ENCODE assay signal across 21 mouse cellular contexts in genomic region chr19:41606208-41606987, GRCm38 (mm10). TPM values are rescaled to one million over a fixed set of nuclear protein-coding genes. Genes with fewer than 3 reads are reported as not detected.
DNase-seq lines count a peak whose midpoint lies in the region; TF ChIP-seq lines count a peak whose summit lies in the region.
"Had no signal": no experiment of that assay in that cellular context is flagged by ENCODE, and none has a peak within 500 bp of the region (broad histone marks: within the 10 kb centered on the region; RNA-seq: fewer than 3 reads in every experiment).

No protein-coding gene starts in this region.

- intact Hi-C loops in left cerebral cortex, postnatal 4 days (cut with DNase I) = loop anchor here (10.0 kb wide), 1 partner anchor 292 kb away; no protein-coding TSS in a partner anchor

- TF ChIP-seq CTCF in layer of hippocampus, adult 2 months (conservative IDR thresholded peaks at IDR 0.05) = no peak

- in situ Hi-C loops in ES-E14 (cut with MboI; ENCODE audit: low sequenced_read_pairs in 2 of 2, unreplicated experiment in 2 of 2) = no loop called here

- no peaks in the 10 kb centered on the region for H3K36me3 ChIP-seq in ES-E14 (ENCODE audit: control insufficient read depth, insufficient read depth, low read length, poor library complexity, severe bottlenecking)
- H3K36me3 ChIP-seq: embryonic facial prominence, embryonic 12.5 days; heart, embryonic 10.5 days; limb, embryonic 15.5 days; lung, embryonic 15.5 days; stomach, embryonic 15.5 days had no signal

- no peaks in the 10 kb centered on the region for H3K9me3 ChIP-seq in ES-E14 (ENCODE audit: control insufficient read depth, insufficient read depth, low read depth, low read length)
- H3K9me3 ChIP-seq: embryonic facial prominence, embryonic 12.5 days; forebrain, embryonic 15.5 days; heart, embryonic 10.5 days; limb, embryonic 15.5 days; lung, embryonic 15.5 days; midbrain, embryonic 12.5 days; neural tube, embryonic 13.5 days; stomach, embryonic 15.5 days had no signal

- no peak overlapping the region for H3K9ac ChIP-seq in ES-E14 (ENCODE audit: insufficient read depth, low read depth, low read length, poor library complexity, severe bottlenecking)
- H3K9ac ChIP-seq: embryonic facial prominence, embryonic 12.5 days; forebrain, embryonic 15.5 days; limb, embryonic 15.5 days; lung, embryonic 15.5 days; midbrain, embryonic 12.5 days; neural tube, embryonic 13.5 days; stomach, embryonic 15.5 days had no signal

- peak overlapping the region; percentile 23; the same call in 1 of the 2 replicates for H3K27ac ChIP-seq in layer of hippocampus, adult 2 months
- no peak overlapping the region for H3K27ac ChIP-seq in ES-E14 (ENCODE audit: insufficient read depth, low read depth, low read length, poor library complexity, severe bottlenecking)
- H3K27ac ChIP-seq: embryonic facial prominence, embryonic 12.5 days; forebrain, embryonic 15.5 days; heart, embryonic 10.5 days; limb, embryonic 15.5 days; lung, embryonic 15.5 days; midbrain, embryonic 12.5 days; neural tube, embryonic 13.5 days; stomach, embryonic 15.5 days had no signal

- H3K4me1 ChIP-seq in ES-E14 (ENCODE audit: control insufficient read depth in 2 of 2, insufficient read depth in 2 of 2, low read length in 2 of 2, poor library complexity in 1 of 2) = no peaks in the 10 kb centered on the region
- H3K4me1 ChIP-seq: embryonic facial prominence, embryonic 12.5 days; forebrain, embryonic 15.5 days; limb, embryonic 15.5 days; lung, embryonic 15.5 days; midbrain, embryonic 12.5 days; stomach, embryonic 15.5 days had no signal

- H3K4me3 ChIP-seq in layer of hippocampus, adult 2 months = no peak overlapping the region
- no peak overlapping the region for H3K4me3 ChIP-seq in ES-E14 (ENCODE audit: insufficient read depth in 1 of 2, low read depth in 1 of 2, low read length in 2 of 2, poor library complexity in 1 of 2, severe bottlenecking in 1 of 2)
- H3K4me3 ChIP-seq: embryonic facial prominence, embryonic 12.5 days; forebrain, embryonic 15.5 days; heart, embryonic 10.5 days; limb, embryonic 15.5 days; lung, embryonic 15.5 days; midbrain, embryonic 12.5 days; neural tube, embryonic 13.5 days; stomach, embryonic 15.5 days had no signal

- peak; percentile 57 for DNase-seq in gastrocnemius, adult 18-20 months (ENCODE audit: low spot score)
- DNase-seq in gastrocnemius, postnatal 25 days = no peak
- peak; percentile 43 to 63 for DNase-seq in layer of hippocampus, adult 2 months (ENCODE audit: low spot score in 2 of 2)
- no peak for DNase-seq in layer of hippocampus, postnatal 25 days (ENCODE audit: extremely low spot score in 1 of 2, low spot score in 1 of 2)
- DNase-seq in ES-E14 (ENCODE audit: low read depth, low spot score) = no peak
- DNase-seq in layer of hippocampus, adult 9-11 months = peak; percentile 64
- no peak for DNase-seq in left cerebral cortex, postnatal 4 days
- DNase-seq in embryo, embryonic 9.5 days (ENCODE audit: extremely low spot score) = no peak
- DNase-seq: adrenal gland, adult 2 months; cerebellum, adult 8-10 months; kidney, adult 2 months; kidney, postnatal 10 days; thymus, postnatal 14 days had no signal

TF ChIP-seq in ES-E14, 5 proteins besides CTCF, POLR2A, EP300 and RAD21:
- no peak for TF ChIP-seq ZC3H11A (IDR thresholded peaks at IDR 0.05; ENCODE audit: borderline replicate concordance, low read depth, low read length)
- peak; percentile 52; the same call in 1 of the 2 replicates for TF ChIP-seq MAFK (IDR thresholded peaks at IDR 0.05; ENCODE audit: insufficient read depth, low read depth, low read length)
- no peak for TF ChIP-seq CHD2 (IDR thresholded peaks at IDR 0.05; ENCODE audit: low read depth, low read length)
- TF ChIP-seq ZNF384 (IDR thresholded peaks at IDR 0.05; ENCODE audit: low read depth, low read length) = no peak

RNA-seq across cellular contexts. Expression of gene Gm340, which starts 24.2 kb away (rescaled TPM):
- total RNA-seq in gastrocnemius, adult 18-20 months (2021) = 1 to 10 TPM; 4.3 to 5.6 TPM
- total RNA-seq in gastrocnemius, postnatal 25 days (2021) = 1 to 10 TPM; 4.4 to 5.0 TPM
- total RNA-seq in layer of hippocampus, adult 2 months (2021) = 10 to 100 TPM; 12.5 to 14.0 TPM
- 10 to 100 TPM; 11.2 to 14.0 TPM for total RNA-seq in layer of hippocampus, postnatal 25 days (2021)
- 23.2 and 25.5 TPM in 2 replicates for total RNA-seq in ES-E14 (2012; rRNA removed)
- 10 to 100 TPM; 14.1 to 15.9 TPM for total RNA-seq in left cerebral cortex, postnatal 4 days (2021)

Comparison
In these comparisons a context has a peak if more than half of its experiments do, and no peak if none do; other contexts are left out.
1. DNase-seq: peak in gastrocnemius, adult 18-20 months (single experiment), layer of hippocampus, adult 2 months (2 of 2) and layer of hippocampus, adult 9-11 months (single experiment); none in gastrocnemius, postnatal 25 days (single experiment), layer of hippocampus, postnatal 25 days (0 of 2), ES-E14 (single experiment), left cerebral cortex, postnatal 4 days (single experiment) and embryo, embryonic 9.5 days (single experiment).